Comparison of ENCODE assay signal across 9 mouse cellular contexts in the genomic region with DNA sequence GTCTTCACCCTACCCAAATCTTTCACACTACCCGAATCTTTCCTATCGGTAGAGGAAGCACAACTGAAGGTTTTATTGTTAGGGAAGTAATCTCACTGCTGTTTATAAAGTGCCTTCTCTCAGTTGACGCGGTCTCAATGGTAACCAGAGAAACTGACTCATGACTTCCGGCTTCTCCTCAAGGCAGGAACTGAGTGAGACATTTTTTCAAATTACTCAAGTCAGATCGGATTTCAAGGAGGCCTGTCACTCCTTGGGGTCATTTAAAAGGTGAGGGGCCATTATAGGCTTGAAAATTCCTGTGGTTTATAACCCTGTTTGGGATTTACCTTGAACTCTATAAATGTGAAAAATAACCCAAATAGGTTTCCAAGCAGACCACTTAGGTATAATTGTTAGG.
A peak's percentile ranks its signal among the peaks of the same experiment; 100 is the strongest.
DNase-seq lines count a peak whose midpoint lies in the region; ATAC-seq lines count a peak whose summit lies in the region.
"Had no signal": no experiment of that assay in that cellular context is flagged by ENCODE, and none has a peak within 500 bp of the region (broad histone marks: within the 10 kb centered on the region; RNA-seq: fewer than 3 reads in every experiment).

No protein-coding gene starts in this region.

- H3K27ac ChIP-seq in liver, embryonic 13.5 days = no peak overlapping the region
- H3K27ac ChIP-seq in liver, embryonic 12.5 days = no peak overlapping the region
- H3K27ac ChIP-seq: midbrain, embryonic 15.5 days had no signal

- no peaks in the 10 kb centered on the region for H3K9me3 ChIP-seq in liver, embryonic 13.5 days (replicated peaks)
- no peaks in the 10 kb centered on the region for H3K9me3 ChIP-seq in liver, embryonic 12.5 days (replicated peaks)
- H3K9me3 ChIP-seq: midbrain, embryonic 15.5 days had no signal

- ATAC-seq in liver, embryonic 13.5 days (ENCODE audit: low read depth) = peak; percentile 23; the same call in 1 of the 2 replicates
- ATAC-seq in liver, embryonic 12.5 days = no peak
- ATAC-seq in erythroid progenitor cell, adult 5-6 weeks (replicated peaks; ENCODE audit: low FRiP score, poor library complexity, severe bottlenecking) = no peak
- ATAC-seq in cerebellum, adult (ENCODE audit: insufficient number of reproducible peaks, low FRiP score, low TSS enrichment) = no peak
- ATAC-seq: midbrain, embryonic 15.5 days had no signal

- no peak overlapping the region for H3K9ac ChIP-seq in liver, embryonic 13.5 days
- H3K9ac ChIP-seq in liver, embryonic 12.5 days = no peak overlapping the region
- H3K9ac ChIP-seq: midbrain, embryonic 15.5 days had no signal

- no peak for DNase-seq in liver, embryonic 13.5 days
- DNase-seq in brain, adult 2 months (ENCODE audit: low read depth, low spot score) = peak; percentile 28
- DNase-seq in large intestine, adult 2 months (ENCODE audit: low read depth, low spot score) = peak; percentile 74
- peak; percentile 82 for DNase-seq in splenic B cell, adult 2 months (ENCODE audit: low read depth, low spot score)
- no peak for DNase-seq in adrenal gland, adult 8-10 months

- H3K4me3 ChIP-seq in liver, embryonic 13.5 days (replicated peaks) = no peak overlapping the region
- no peak overlapping the region for H3K4me3 ChIP-seq in liver, embryonic 12.5 days
- H3K4me3 ChIP-seq: midbrain, embryonic 15.5 days had no signal

- H3K36me3 ChIP-seq in liver, embryonic 13.5 days = no peaks in the 10 kb centered on the region
- H3K36me3 ChIP-seq in liver, embryonic 12.5 days = no peaks in the 10 kb centered on the region
- no peaks in the 10 kb centered on the region for H3K36me3 ChIP-seq in splenic B cell, adult 2 months (ENCODE audit: control insufficient read depth, insufficient read depth, low read length, poor library complexity, severe bottlenecking)
- H3K36me3 ChIP-seq: midbrain, embryonic 15.5 days had no signal

- WGBS in liver, embryonic 13.5 days (ENCODE audit: insufficient replicate concordance) = 18% methylated on average over 6 of the region's 6 CpGs
- 17% methylated on average over 6 of the region's 6 CpGs for WGBS in liver, embryonic 12.5 days (ENCODE audit: insufficient replicate concordance)
- WGBS in large intestine, adult 2 months = 8% methylated on average over 6 of the region's 6 CpGs

- H3K4me2 ChIP-seq in liver, embryonic 13.5 days = no peak overlapping the region
- H3K4me2 ChIP-seq in liver, embryonic 12.5 days = no peak overlapping the region
- H3K4me2 ChIP-seq: midbrain, embryonic 15.5 days had no signal

- H3K27me3 ChIP-seq in liver, embryonic 13.5 days = no peaks in the 10 kb centered on the region
- H3K27me3 ChIP-seq in liver, embryonic 12.5 days (replicated peaks) = no peaks in the 10 kb centered on the region
- H3K27me3 ChIP-seq in splenic B cell, adult 2 months (ENCODE audit: control insufficient read depth, insufficient read depth, low read length, poor library complexity, severe bottlenecking) = no peaks in the 10 kb centered on the region
- H3K27me3 ChIP-seq: midbrain, embryonic 15.5 days had no signal

- H3K4me1 ChIP-seq in liver, embryonic 13.5 days (replicated peaks) = peaks cover 17% of the 10 kb centered on the region
- peaks cover 9% of the 10 kb centered on the region for H3K4me1 ChIP-seq in liver, embryonic 12.5 days
- H3K4me1 ChIP-seq: midbrain, embryonic 15.5 days had no signal

Comparison
In these comparisons a context has a peak if more than half of its experiments do, and no peak if none do; other contexts are left out.
1. DNase-seq: peak in brain, adult 2 months (single experiment), large intestine, adult 2 months (single experiment) and splenic B cell, adult 2 months (single experiment); none in liver, embryonic 13.5 days (single experiment) and adrenal gland, adult 8-10 months (single experiment).